Mouse (Mus musculus) kidney, embryonic 14.5 days (tissue): Measurements from ENCODE around the gene Fitm1. TPM values are rescaled to one million over a fixed set of nuclear protein-coding genes. Genes with fewer than 3 reads are reported as not detected.
A peak's percentile ranks its signal among the peaks of the same experiment; 100 is the strongest.

Experiments used
- ATAC-seq: fragments of 200-750 bp; cut with Nextera tagmentation; 2 replicates; pipeline ENCODE4 v1.8.0; 2017; ENCODE audit warnings: moderate number of reproducible peaks, mild to moderate bottlenecking, moderate TSS enrichment, moderate library complexity; ENCODE audit not compliant: low FRiP score, low TSS enrichment
- H3K27ac ChIP-seq: fragments of 300-500 bp; sonication (generic); 2 replicates; pipeline ENCODE4 v1.5.1; 2014; ENCODE audit warnings: low read depth, mild to moderate bottlenecking, low read length, moderate library complexity, mixed read lengths
- H3K27me3 ChIP-seq: fragments of 300-500 bp; sonication (generic); 2 replicates; pipeline ENCODE4 v1.6.1; 2014; ENCODE audit warnings: mild to moderate bottlenecking, low read length; ENCODE audit not compliant: control insufficient read depth, insufficient read depth
- H3K36me3 ChIP-seq: fragments of 300-500 bp; sonication (generic); 2 replicates; pipeline ENCODE4 v1.6.1; 2014; ENCODE audit warnings: low read length, mixed read lengths; ENCODE audit not compliant: control insufficient read depth, insufficient read depth
- H3K4me1 ChIP-seq: fragments of 300-500 bp; sonication (generic); 2 replicates; pipeline ENCODE4 v1.6.1; 2014; ENCODE audit warnings: low read length, mixed read lengths; ENCODE audit not compliant: control insufficient read depth, insufficient read depth
- H3K4me2 ChIP-seq: fragments of 300-500 bp; sonication (generic); replicated peaks from 2 replicates; pipeline ENCODE4 v1.6.1; 2014; ENCODE audit warnings: low read depth, mild to moderate bottlenecking, low read length
- H3K4me3 ChIP-seq: fragments of 300-500 bp; sonication (generic); 2 replicates; pipeline ENCODE4 v1.5.1; 2014; ENCODE audit warnings: mild to moderate bottlenecking, low read length
- H3K9ac ChIP-seq: fragments of 300-500 bp; sonication (generic); 2 replicates; pipeline ENCODE4 v1.6.1; 2014; ENCODE audit warnings: low read depth, mild to moderate bottlenecking, low read length, moderate library complexity
- H3K9me3 ChIP-seq: fragments of 300-500 bp; sonication (generic); 2 replicates; pipeline ENCODE4 v1.6.1; 2016; ENCODE audit warnings: low read length; ENCODE audit not compliant: control insufficient read depth
- WGBS: fragments of 180-500 bp; shearing (Covaris S2); extraction: QIAGEN DNeasy Blood & Tissue Kit; methylation state at CpG from one replicate; pipeline ENCODE4 v1.1.7; 2014; 5-methylcytosine and 5-hydroxymethylcytosine counted together
- polyA plus RNA-seq: library from polyadenylated mRNA; unstranded; fragments of >200 nt; fragmentation: Nextera tagmentation; extraction: Ambion mirVana; gene quantifications from 2 replicates; pipeline ENCODE4 v1.2.1, GENCODE M21; 2014

The Fitm1 gene
- polyA plus RNA-seq, 1 experiment from 2014 or later, result 1.0 TPM

DNA sequence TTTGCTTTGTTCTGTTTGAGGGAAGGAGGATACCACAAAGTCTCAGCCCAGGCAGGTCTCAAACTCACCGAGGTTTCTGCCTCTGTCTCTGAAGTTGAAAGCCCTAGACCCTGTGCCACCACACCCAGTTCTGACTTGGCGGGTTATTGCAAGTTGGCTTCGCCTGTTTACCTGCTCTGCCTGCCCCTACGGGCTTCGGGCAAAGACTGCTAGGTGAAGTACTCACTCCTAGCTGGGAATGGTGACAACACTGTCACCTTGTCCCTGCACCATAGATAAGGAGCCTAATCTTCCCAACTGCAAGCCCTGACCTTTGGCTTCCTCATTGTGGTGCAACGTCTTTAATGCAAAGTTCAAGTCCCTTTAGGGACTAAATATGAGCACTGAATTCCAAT, 10.1 kb downstream of the Fitm1 start:
- WGBS, result 60% methylated on average over 6 of the region's 6 CpGs
- no peak overlapping the region for H3K27ac ChIP-seq
- no peaks in the 10 kb centered on the region for H3K9me3 ChIP-seq
- no peak overlapping the region for H3K9ac ChIP-seq
- no peak overlapping the region for H3K4me3 ChIP-seq
- peaks cover 19% of the 10 kb centered on the region; the same call in 1 of the 2 replicates for H3K36me3 ChIP-seq
- H3K27me3 ChIP-seq, result no peaks in the 10 kb centered on the region
- peaks cover 7% of the 10 kb centered on the region; the same call in 1 of the 2 replicates for H3K4me1 ChIP-seq
- no peak for ATAC-seq
- peak overlapping the region; percentile 80; the same call in 1 of the 2 replicates for H3K4me2 ChIP-seq

GRCm38 (mm10) chr14:55586149-55586548, 10.7 kb downstream of the Fitm1 start:
- no peak overlapping the region for H3K9ac ChIP-seq
- 90% methylated on average over 2 of the region's 2 CpGs for WGBS
- H3K27ac ChIP-seq, result no peak overlapping the region
- peaks cover 7% of the 10 kb centered on the region; the same call in 1 of the 2 replicates for H3K4me1 ChIP-seq
- no peak overlapping the region for H3K4me3 ChIP-seq
- H3K27me3 ChIP-seq, result no peaks in the 10 kb centered on the region
- no peaks in the 10 kb centered on the region for H3K9me3 ChIP-seq
- ATAC-seq, result no peak
- no peak overlapping the region for H3K4me2 ChIP-seq
- H3K36me3 ChIP-seq, result peaks cover 14% of the 10 kb centered on the region; the same call in 1 of the 2 replicates

DNA sequence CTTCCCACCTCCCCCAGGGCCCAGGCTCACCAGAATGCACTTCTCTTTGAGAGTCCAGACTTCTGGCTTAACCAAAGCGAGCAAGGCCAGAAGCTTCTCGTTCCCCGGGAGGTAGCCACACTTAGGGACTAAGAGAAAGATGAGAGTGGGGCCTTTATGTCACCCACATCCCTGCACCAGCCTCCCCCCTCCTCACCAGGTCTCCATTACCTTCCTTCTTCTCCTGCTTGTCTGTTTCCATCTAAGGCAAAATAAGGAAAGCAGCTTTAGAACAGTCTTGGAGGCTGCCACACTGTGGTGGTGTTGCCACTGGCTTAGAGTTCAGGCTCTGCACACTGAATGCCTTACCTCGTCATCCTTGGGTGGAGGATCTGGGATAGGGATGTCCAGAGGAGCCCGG, 13.9 kb downstream of the Fitm1 start:
- Histone ChIP-seq H3K4me3 (no peak overlapping the region), H3K27ac (no peak overlapping the region), H3K36me3 (peaks cover 11% of the 10 kb centered on the region), H3K9ac (no peak overlapping the region), H3K9me3 (no peaks in the 10 kb centered on the region), H3K4me1 (peaks cover 17% of the 10 kb centered on the region), H3K27me3 (no peaks in the 10 kb centered on the region), H3K4me2 (no peak overlapping the region)
- no peak for ATAC-seq
- 94% methylated on average over 5 of the region's 5 CpGs for WGBS

- peak overlapping the region; percentile 75; the same call in 1 of the 2 replicates for H3K9ac ChIP-seq
- H3K4me3 ChIP-seq, result peak overlapping the region; percentile 96
- no peaks in the 10 kb centered on the region for H3K9me3 ChIP-seq
- peaks cover 17% of the 10 kb centered on the region for H3K4me1 ChIP-seq
- ATAC-seq, result no peak
- peaks cover 17% of the 10 kb centered on the region for H3K36me3 ChIP-seq
- 82% methylated on average over 11 of the region's 11 CpGs for WGBS
- H3K27me3 ChIP-seq, result no peaks in the 10 kb centered on the region
- peak overlapping the region; percentile 71; the same call in 1 of the 2 replicates for H3K27ac ChIP-seq
- H3K4me2 ChIP-seq, result peak overlapping the region; percentile 89
Measured at GRCm38 (mm10) chr14:55589771-55590448, 14.5 kb downstream of the Fitm1 start.

GRCm38 (mm10) chr14:55590748-55591330, 15.4 kb downstream of the Fitm1 start, which contains the start of gene Psme2:
Gene Psme2 (minus strand): TSS chr14:55591113.
- peak within 1 kb of the TSS; percentile 80 for H3K9ac ChIP-seq
- H3K4me1 ChIP-seq, result peaks cover 17% of the 10 kb centered on the region
- H3K27me3 ChIP-seq, result no peaks in the 10 kb centered on the region
- H3K4me2 ChIP-seq, result peak within 1 kb of the TSS; percentile 89
- under 1% methylated on average over 22 of the region's 22 CpGs for WGBS
- peak within 1 kb of the TSS; percentile 95 for H3K27ac ChIP-seq
- ATAC-seq, result peak; percentile 97
- peak within 1 kb of the TSS; percentile 96 for H3K4me3 ChIP-seq
- H3K9me3 ChIP-seq, result no peaks in the 10 kb centered on the region
- H3K36me3 ChIP-seq, result peaks cover 26% of the 10 kb centered on the region

GRCm38 (mm10) chr14:55591331-55591891, 16.0 kb downstream of the Fitm1 start, which contains the start of gene Rnf31:
Gene Rnf31 (plus strand): TSS chr14:55591708.
- peak; percentile 90 for ATAC-seq
- Histone ChIP-seq H3K9ac (peak within 1 kb of the TSS; percentile 80), H3K36me3 (peaks cover 32% of the 10 kb centered on the region), H3K4me1 (peaks cover 17% of the 10 kb centered on the region), H3K27ac (peak within 1 kb of the TSS; percentile 95), H3K9me3 (no peaks in the 10 kb centered on the region), H3K4me3 (peak within 1 kb of the TSS; percentile 96), H3K4me2 (peak within 1 kb of the TSS; percentile 89), H3K27me3 (no peaks in the 10 kb centered on the region)
- under 1% methylated on average over 33 of the region's 33 CpGs for WGBS

DNA sequence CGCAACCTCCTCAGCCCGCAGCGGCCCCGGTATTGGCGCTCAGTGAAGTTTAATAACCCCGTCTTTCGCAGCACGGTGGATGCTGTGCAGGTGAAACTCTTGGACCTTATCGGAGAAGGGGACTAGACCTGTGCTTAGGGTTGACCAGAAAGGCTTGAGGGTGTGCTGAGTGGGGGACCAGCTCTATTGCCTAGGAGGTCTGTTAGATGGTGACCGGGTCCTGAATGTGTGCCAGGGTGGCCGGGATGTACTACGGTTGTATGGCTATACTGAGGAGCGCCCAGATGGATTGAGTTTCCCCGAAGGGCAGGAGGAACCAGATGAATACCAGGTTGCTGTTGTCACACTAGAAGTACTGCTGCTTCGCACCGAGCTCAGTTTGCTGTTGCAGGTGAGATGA, 16.8 kb downstream of the Fitm1 start:
- 3% methylated on average over 16 of the region's 16 CpGs for WGBS
- Histone ChIP-seq H3K4me3 (peak overlapping the region; percentile 96), H3K27me3 (no peaks in the 10 kb centered on the region), H3K27ac (peak overlapping the region; percentile 95; the same call in 1 of the 2 replicates), H3K4me2 (peak overlapping the region; percentile 89), H3K36me3 (peaks cover 37% of the 10 kb centered on the region), H3K4me1 (peaks cover 17% of the 10 kb centered on the region), H3K9me3 (no peaks in the 10 kb centered on the region), H3K9ac (peak overlapping the region; percentile 80)
- ATAC-seq, result no peak

DNA sequence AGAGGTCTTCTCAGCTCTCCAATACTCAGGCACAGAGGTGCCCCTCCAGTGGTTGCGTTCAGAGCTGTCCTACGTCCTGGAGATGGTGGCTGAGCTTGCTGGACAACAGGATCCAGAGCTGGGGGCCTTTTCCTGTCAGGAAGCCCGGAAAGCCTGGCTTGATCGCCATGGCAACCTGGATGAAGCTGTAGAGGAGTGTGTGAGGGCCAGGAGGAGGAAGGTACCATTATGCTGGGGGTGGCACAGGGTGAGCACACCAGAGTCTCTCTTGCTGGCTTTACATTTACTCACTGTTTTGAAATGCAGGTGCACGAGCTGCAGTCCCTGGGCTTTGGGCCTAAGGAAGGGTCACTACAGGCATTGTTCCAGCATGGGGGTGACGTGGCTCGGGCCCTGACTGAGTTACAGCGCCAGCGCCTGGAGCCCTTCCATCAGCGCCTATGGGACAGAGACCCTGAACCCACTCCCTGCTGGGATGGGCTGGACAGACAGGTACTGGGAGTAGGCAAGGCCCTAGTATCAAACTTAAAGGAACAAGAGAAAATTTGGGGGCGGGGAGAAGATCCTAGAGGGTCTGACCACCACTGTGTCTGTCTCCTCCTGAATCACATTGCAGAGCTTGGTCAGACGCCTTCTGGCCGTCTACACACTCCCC, 20.7 kb downstream of the Fitm1 start:
- WGBS, result 80% methylated on average over 13 of the region's 13 CpGs
- H3K4me1 ChIP-seq, result peaks cover 10% of the 10 kb centered on the region

More for the DNA sequence above, 20.7 kb downstream of the Fitm1 start:
- Histone ChIP-seq H3K36me3 (peaks cover 65% of the 10 kb centered on the region), H3K4me2 (no peak overlapping the region), H3K9ac (no peak overlapping the region), H3K4me3 (no peak overlapping the region), H3K9me3 (no peaks in the 10 kb centered on the region), H3K27me3 (no peaks in the 10 kb centered on the region), H3K27ac (no peak overlapping the region)
- ATAC-seq, result no peak
